Mouse (Mus musculus) liver, embryonic 12.5 days (tissue): ENCODE data around the gene Dppa3. TPM values are rescaled to one million over a fixed set of nuclear protein-coding genes. Genes with fewer than 3 reads are reported as not detected.

Experiments
- ATAC-seq: fragments of 200-750 bp; cut with Nextera tagmentation; 2 replicates; pipeline ENCODE4 v1.8.0; 2017; ENCODE audit warnings: moderate number of reproducible peaks, mild to moderate bottlenecking, moderate library complexity
- H3K27ac ChIP-seq: fragments of 300-500 bp; sonication (generic); 2 replicates; pipeline ENCODE4 v1.5.1; 2016; ENCODE audit warnings: mild to moderate bottlenecking
- H3K27me3 ChIP-seq: fragments of 300-500 bp; sonication (generic); replicated peaks from 2 replicates; pipeline ENCODE4 v1.6.1; 2016; ENCODE audit warnings: mild to moderate bottlenecking, moderate library complexity
- H3K36me3 ChIP-seq: fragments of 300-500 bp; sonication (generic); 2 replicates; pipeline ENCODE4 v1.6.1; 2016; ENCODE audit warnings: mild to moderate bottlenecking, moderate library complexity
- H3K4me1 ChIP-seq: fragments of 300-500 bp; sonication (generic); 2 replicates; pipeline ENCODE4 v1.6.1; 2016
- H3K4me2 ChIP-seq: fragments of 300-500 bp; sonication (generic); 2 replicates; pipeline ENCODE4 v1.6.1; 2016; ENCODE audit warnings: mild to moderate bottlenecking, moderate library complexity
- H3K4me3 ChIP-seq: fragments of 300-500 bp; sonication (generic); 2 replicates; pipeline ENCODE4 v1.5.1; 2016; ENCODE audit warnings: mild to moderate bottlenecking, moderate library complexity
- H3K9ac ChIP-seq: fragments of 300-500 bp; sonication (generic); 2 replicates; pipeline ENCODE4 v1.6.1; 2016; ENCODE audit warnings: mild to moderate bottlenecking, moderate library complexity
- H3K9me3 ChIP-seq: fragments of 300-500 bp; sonication (generic); replicated peaks from 2 replicates; pipeline ENCODE4 v1.6.1; 2016; ENCODE audit warnings: mild to moderate bottlenecking, moderate library complexity
- WGBS: fragments of 180-500 bp; shearing (Covaris S2); methylation state at CpG from one replicate; pipeline ENCODE4 v1.1.7; 2016; ENCODE audit not compliant: insufficient replicate concordance; 5-methylcytosine and 5-hydroxymethylcytosine counted together
- polyA plus RNA-seq: library from polyadenylated mRNA; unstranded; fragments of >200 nt; fragmentation: Nextera tagmentation; extraction: Ambion mirVana; gene quantifications from 2 replicates; pipeline ENCODE4 v1.2.1, GENCODE M21; 2016

Gene Dppa3
- polyA plus RNA-seq, 1 experiment from 2014 or later = not detected

GRCm38 (mm10) chr6:122657630-122658029 lies 31.4 kb downstream of the Dppa3 start:
- H3K27me3 ChIP-seq = peaks cover 9% of the 10 kb centered on the region; the same call in 1 of the 2 replicates
- H3K4me1 ChIP-seq = no peaks in the 10 kb centered on the region
- H3K4me2 ChIP-seq = no peak overlapping the region
- no peak overlapping the region for H3K9ac ChIP-seq
- H3K36me3 ChIP-seq = no peaks in the 10 kb centered on the region
- WGBS = 49% methylated on average over 5 of the region's 5 CpGs
- H3K9me3 ChIP-seq = no peaks in the 10 kb centered on the region
- H3K4me3 ChIP-seq = no peak overlapping the region
- no peak overlapping the region for H3K27ac ChIP-seq
- ATAC-seq = no peak

GRCm38 (mm10) chr6:122659567-122659966 lies 33.4 kb downstream of the Dppa3 start:
- WGBS = 11% methylated on average over 7 of the region's 7 CpGs
- Histone ChIP-seq H3K9me3 (no peaks in the 10 kb centered on the region), H3K36me3 (no peaks in the 10 kb centered on the region), H3K4me2 (no peak overlapping the region), H3K4me3 (no peak overlapping the region), H3K4me1 (peaks cover 7% of the 10 kb centered on the region), H3K27ac (no peak overlapping the region), H3K27me3 (peaks cover 23% of the 10 kb centered on the region), H3K9ac (no peak overlapping the region)
- ATAC-seq = no peak

- Histone ChIP-seq H3K27ac (no peak overlapping the region), H3K27me3 (peaks cover 23% of the 10 kb centered on the region), H3K4me2 (no peak overlapping the region), H3K4me1 (peaks cover 7% of the 10 kb centered on the region), H3K9ac (no peak overlapping the region), H3K9me3 (no peaks in the 10 kb centered on the region), H3K36me3 (no peaks in the 10 kb centered on the region), H3K4me3 (no peak overlapping the region)
- no peak for ATAC-seq
- WGBS = 25% methylated on average over 8 of the region's 8 CpGs
These were observed 34.6 kb downstream of the Dppa3 start for GRCm38 (mm10) chr6:122660601-122661379.

GRCm38 (mm10) chr6:122662551-122663264 lies 36.5 kb downstream of the Dppa3 start:
- Histone ChIP-seq H3K9me3 (no peaks in the 10 kb centered on the region), H3K4me1 (peaks cover 7% of the 10 kb centered on the region), H3K27me3 (peaks cover 33% of the 10 kb centered on the region), H3K4me2 (peak overlapping the region; percentile 3; the same call in 1 of the 2 replicates), H3K9ac (no peak overlapping the region), H3K27ac (no peak overlapping the region), H3K4me3 (no peak overlapping the region), H3K36me3 (no peaks in the 10 kb centered on the region)
- 34% methylated on average over 22 of the region's 22 CpGs for WGBS
- no peak for ATAC-seq

GRCm38 (mm10) chr6:122663596-122664206 lies 37.5 kb downstream of the Dppa3 start:
- no peak overlapping the region for H3K27ac ChIP-seq
- H3K4me2 ChIP-seq = no peak overlapping the region
- no peak overlapping the region for H3K9ac ChIP-seq
- no peak overlapping the region for H3K4me3 ChIP-seq
- no peaks in the 10 kb centered on the region for H3K36me3 ChIP-seq
- H3K9me3 ChIP-seq = no peaks in the 10 kb centered on the region
- H3K27me3 ChIP-seq = peaks cover 37% of the 10 kb centered on the region
- peaks cover 7% of the 10 kb centered on the region for H3K4me1 ChIP-seq
- no peak for ATAC-seq
- WGBS = 44% methylated on average over 14 of the region's 14 CpGs

- Histone ChIP-seq H3K4me2 (no peak overlapping the region), H3K9ac (no peak overlapping the region), H3K27me3 (peaks cover 37% of the 10 kb centered on the region), H3K4me3 (no peak overlapping the region), H3K4me1 (peaks cover 7% of the 10 kb centered on the region), H3K27ac (no peak overlapping the region), H3K9me3 (no peaks in the 10 kb centered on the region), H3K36me3 (no peaks in the 10 kb centered on the region)
- WGBS = 39% methylated on average over 7 of the region's 7 CpGs
- no peak for ATAC-seq
These were observed 39.7 kb downstream of the Dppa3 start for GRCm38 (mm10) chr6:122665866-122666265.

GRCm38 (mm10) chr6:122667715-122668114 lies 41.5 kb downstream of the Dppa3 start:
- H3K27ac ChIP-seq = no peak overlapping the region
- WGBS = 62% methylated on average over 5 of the region's 5 CpGs
- no peak for ATAC-seq
- peaks cover 7% of the 10 kb centered on the region for H3K4me1 ChIP-seq
- no peak overlapping the region for H3K4me3 ChIP-seq
- peaks cover 27% of the 10 kb centered on the region for H3K27me3 ChIP-seq
- no peaks in the 10 kb centered on the region for H3K36me3 ChIP-seq
- no peak overlapping the region for H3K4me2 ChIP-seq
- no peak overlapping the region for H3K9ac ChIP-seq
- no peaks in the 10 kb centered on the region for H3K9me3 ChIP-seq

GRCm38 (mm10) chr6:122668823-122669222 lies 42.6 kb downstream of the Dppa3 start:
- WGBS = 61% methylated on average over 5 of the region's 5 CpGs

GRCm38 (mm10) chr6:122669406-122670200 lies 43.4 kb downstream of the Dppa3 start:
- H3K27me3 ChIP-seq = 0 out of 2 replicates have a peak, but pooled peaks cover 14% of the 10 kb centered on the region
- H3K9me3 ChIP-seq = no peaks in the 10 kb centered on the region
- 10% methylated on average over 19 of the region's 19 CpGs for WGBS
- H3K4me2 ChIP-seq = peak overlapping the region; percentile 65
- H3K9ac ChIP-seq = no peak overlapping the region
- no peaks in the 10 kb centered on the region for H3K36me3 ChIP-seq
- ATAC-seq = peak; percentile 77
- peak overlapping the region; percentile 44 for H3K4me3 ChIP-seq
- H3K4me1 ChIP-seq = no peaks in the 10 kb centered on the region; the same call in 1 of the 2 replicates
- H3K27ac ChIP-seq = no peak overlapping the region

More at GRCm38 (mm10) chr6:122668823-122669222, 42.6 kb downstream of the Dppa3 start:
- peaks cover 16% of the 10 kb centered on the region; the same call in 1 of the 2 replicates for H3K27me3 ChIP-seq
- H3K4me3 ChIP-seq = no peak overlapping the region
- H3K9ac ChIP-seq = no peak overlapping the region
- no peak for ATAC-seq
- no peaks in the 10 kb centered on the region; the same call in 1 of the 2 replicates for H3K4me1 ChIP-seq
- no peaks in the 10 kb centered on the region for H3K36me3 ChIP-seq
- no peak overlapping the region for H3K27ac ChIP-seq
- no peak overlapping the region for H3K4me2 ChIP-seq
- H3K9me3 ChIP-seq = no peaks in the 10 kb centered on the region

GRCm38 (mm10) chr6:122670201-122670551 lies 44.0 kb downstream of the Dppa3 start:
- H3K9ac ChIP-seq = no peak overlapping the region
- H3K27ac ChIP-seq = no peak overlapping the region
- H3K36me3 ChIP-seq = no peaks in the 10 kb centered on the region
- H3K4me2 ChIP-seq = peak overlapping the region; percentile 65
- H3K9me3 ChIP-seq = no peaks in the 10 kb centered on the region
- no peaks in the 10 kb centered on the region; the same call in 1 of the 2 replicates for H3K4me1 ChIP-seq
- 52% methylated on average over 10 of the region's 10 CpGs for WGBS
- 0 out of 2 replicates have a peak, but pooled peaks cover 14% of the 10 kb centered on the region for H3K27me3 ChIP-seq
- ATAC-seq = no peak
- no peak overlapping the region for H3K4me3 ChIP-seq

- H3K36me3 ChIP-seq = no peaks in the 10 kb centered on the region
- no peak overlapping the region for H3K27ac ChIP-seq
- H3K9ac ChIP-seq = no peak overlapping the region
- H3K9me3 ChIP-seq = no peaks in the 10 kb centered on the region
- 76% methylated on average over 4 of the region's 4 CpGs for WGBS
- no peak for ATAC-seq
- no peak overlapping the region for H3K4me2 ChIP-seq
- H3K4me3 ChIP-seq = no peak overlapping the region
- 0 out of 2 replicates have a peak, but pooled peaks cover 14% of the 10 kb centered on the region for H3K27me3 ChIP-seq
- no peaks in the 10 kb centered on the region; the same call in 1 of the 2 replicates for H3K4me1 ChIP-seq
These were observed 44.6 kb downstream of the Dppa3 start for GRCm38 (mm10) chr6:122670841-122671240.
